Mouse (Mus musculus) v-Abl transformed pro-B cells (cell line): ENCODE data around the gene Vmn2r2.

Source experiments
- in situ Hi-C, 2 experiments: fragments of 400-800 bp; cut with MboI; formaldehyde crosslinking; loops; one replicate each; pipeline ENCODE4 v1.15.1; 2025; ENCODE audit not compliant: unreplicated experiment in 2 of 2

The Vmn2r2 gene

GRCm38 (mm10) chr3:64141878-64142508 is at the start of gene Vmn2r2:
TSS of gene Vmn2r2 (minus strand) at chr3:64141928.
- in situ Hi-C loops, result no loop called here

DNA sequence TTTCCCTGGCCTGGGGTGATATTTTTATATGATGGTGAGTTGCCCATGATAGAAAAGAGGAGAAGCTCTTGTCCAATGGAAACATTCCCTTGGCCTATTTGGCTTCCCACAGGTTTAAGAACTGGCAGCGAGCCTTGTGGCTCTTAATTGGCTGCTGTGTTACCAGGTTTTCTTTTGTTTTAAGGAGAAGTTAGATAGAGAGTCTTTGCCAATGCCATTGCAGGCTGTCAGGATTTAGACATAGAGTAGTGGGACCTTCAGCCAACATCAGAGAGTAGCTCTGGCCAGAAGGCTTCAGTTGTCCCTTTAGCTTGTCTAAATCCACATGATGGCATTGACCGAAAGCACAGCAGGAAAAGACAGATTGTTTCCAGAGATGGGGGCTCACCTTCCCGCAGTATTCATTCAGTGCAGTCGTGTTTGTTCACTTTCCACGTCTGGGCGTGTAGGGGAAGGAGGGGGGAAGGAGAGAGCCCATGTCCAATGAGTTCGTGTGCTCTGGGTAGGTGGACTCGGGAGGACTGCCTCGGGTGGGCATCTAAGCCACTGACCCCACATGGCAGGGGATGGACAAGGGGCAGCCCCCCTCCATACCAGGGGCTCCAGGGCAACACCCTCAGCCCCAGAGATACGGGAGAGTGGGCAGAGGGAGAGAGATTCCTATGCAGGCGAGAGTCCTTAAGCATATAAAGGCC is 28.2 kb downstream of the Vmn2r2 start:
- in situ Hi-C loops, result no loop called here

DNA sequence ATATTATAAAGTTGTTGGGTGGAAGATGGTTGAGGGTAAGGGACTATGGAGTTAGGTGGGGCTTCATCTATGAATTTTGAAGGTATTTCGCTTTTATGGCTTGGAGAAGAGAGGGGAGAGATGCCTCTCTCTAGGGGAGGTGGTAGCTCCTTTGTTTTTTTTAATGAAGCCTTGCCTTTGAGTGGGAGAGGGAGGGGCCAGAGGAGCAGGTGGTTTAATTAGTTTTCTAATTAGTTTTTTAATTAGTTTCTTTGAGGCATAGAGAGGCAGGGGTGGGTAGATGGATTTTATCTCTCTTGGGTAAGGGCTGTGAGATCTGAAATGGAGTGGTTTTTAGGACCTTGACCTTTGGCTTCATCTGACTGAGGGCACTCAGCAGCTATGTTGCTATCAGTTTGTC is 29.0 kb downstream of the Vmn2r2 start:
- in situ Hi-C loops, result no loop called here

GRCm38 (mm10) chr3:64081247-64081646 is 60.5 kb downstream of the Vmn2r2 start, which contains the start of gene Vmn2r1:
TSS of gene Vmn2r1 (plus strand) at chr3:64081547.
- in situ Hi-C loops, result no loop called here
